In the genomic region with DNA sequence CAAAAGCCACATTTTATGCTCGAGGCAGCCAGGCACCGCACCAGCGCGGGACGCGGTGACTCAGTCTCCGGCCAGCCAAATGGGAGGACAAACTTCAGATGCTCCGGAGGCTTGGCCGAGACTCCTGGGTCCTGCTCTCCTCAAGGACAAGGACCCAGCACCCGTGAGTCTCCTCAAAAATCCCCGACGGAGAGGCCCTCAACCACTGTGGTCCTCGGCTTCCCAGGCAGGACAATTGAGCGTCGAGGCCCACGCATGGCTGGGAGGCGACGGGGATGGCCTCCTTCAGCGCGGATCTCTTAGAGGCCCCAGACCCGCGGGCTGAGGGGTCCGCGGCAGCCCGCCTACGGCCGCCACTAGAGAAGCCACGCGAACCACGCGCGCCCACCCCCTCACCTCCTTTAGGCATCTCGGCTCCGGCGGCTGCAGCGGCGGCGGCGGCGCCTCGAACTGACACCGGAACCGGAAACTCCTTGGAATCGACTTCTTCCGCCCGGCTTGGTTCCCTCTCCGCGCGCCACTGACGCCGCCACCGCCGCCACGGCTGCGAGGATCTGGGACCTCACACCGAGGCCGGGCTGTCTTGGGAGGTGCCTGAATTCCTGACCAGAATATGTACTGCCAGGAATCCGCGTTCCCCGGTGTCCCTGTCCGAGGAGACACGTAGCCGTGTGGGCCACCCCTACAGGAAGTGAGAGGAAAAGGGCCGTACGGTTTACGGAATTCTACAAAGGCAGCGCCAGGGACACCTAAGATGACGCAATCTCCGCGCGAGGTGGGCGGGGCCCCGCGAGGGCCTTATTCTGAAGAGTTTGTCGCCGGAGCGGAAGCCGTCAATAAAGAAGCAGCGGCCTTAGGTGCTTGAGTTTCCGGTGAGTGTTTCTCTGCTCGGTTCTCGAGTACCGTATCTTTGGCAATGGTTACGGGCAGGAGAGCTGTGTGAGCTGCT, we compare ENCODE assay signal across 1 mouse cellular context.
TF ChIP-seq lines count a peak whose summit lies in the region.

A gene (minus strand): TSS at position 668 of the 949 bp plus-strand sequence.
A gene (plus strand): TSS at position 792 of the 949 bp plus-strand sequence.

TF ChIP-seq in MEL, 35 proteins besides CTCF, POLR2A, EP300 and RAD21 (continued from another document):
- 0 out of 2 replicates have a peak, but pooled peaks have one; percentile 25 for TF ChIP-seq USF1 (IDR thresholded peaks at IDR 0.05; ENCODE audit: low read depth, low read length)
- TF ChIP-seq TBP (IDR thresholded peaks at IDR 0.05; ENCODE audit: low read depth, low read length), result peak; percentile 97
- TF ChIP-seq ETS1 (IDR thresholded peaks at IDR 0.05; ENCODE audit: low read depth, low read length), result peak; percentile 67
- TF ChIP-seq MAZ (IDR thresholded peaks at IDR 0.05; ENCODE audit: low read depth, low read length), result no peak; the same call in 1 of the 2 replicates
- TF ChIP-seq SMC3 (IDR thresholded peaks at IDR 0.05; ENCODE audit: low read depth, low read length), result no peak
- peak; percentile 93 for TF ChIP-seq HCFC1 (IDR thresholded peaks at IDR 0.05; ENCODE audit: low read depth, low read length)
- peak; percentile 76 for TF ChIP-seq MXI1 (IDR thresholded peaks at IDR 0.05; ENCODE audit: low read depth, low read length)
- TF ChIP-seq MYB (IDR thresholded peaks at IDR 0.05; ENCODE audit: low read depth, low read length), result no peak
- TF ChIP-seq GABPA (IDR thresholded peaks at IDR 0.05; ENCODE audit: low read depth, low read length), result no peak
- TF ChIP-seq SIN3A (IDR thresholded peaks at IDR 0.05; ENCODE audit: low read length), result peak; percentile 80; the same call in 1 of the 2 replicates
- TF ChIP-seq MAX (IDR thresholded peaks at IDR 0.05; ENCODE audit: low read length), result peak; percentile 100
